8 mouse cellular contexts compared by ENCODE assay signal in the genomic region with DNA sequence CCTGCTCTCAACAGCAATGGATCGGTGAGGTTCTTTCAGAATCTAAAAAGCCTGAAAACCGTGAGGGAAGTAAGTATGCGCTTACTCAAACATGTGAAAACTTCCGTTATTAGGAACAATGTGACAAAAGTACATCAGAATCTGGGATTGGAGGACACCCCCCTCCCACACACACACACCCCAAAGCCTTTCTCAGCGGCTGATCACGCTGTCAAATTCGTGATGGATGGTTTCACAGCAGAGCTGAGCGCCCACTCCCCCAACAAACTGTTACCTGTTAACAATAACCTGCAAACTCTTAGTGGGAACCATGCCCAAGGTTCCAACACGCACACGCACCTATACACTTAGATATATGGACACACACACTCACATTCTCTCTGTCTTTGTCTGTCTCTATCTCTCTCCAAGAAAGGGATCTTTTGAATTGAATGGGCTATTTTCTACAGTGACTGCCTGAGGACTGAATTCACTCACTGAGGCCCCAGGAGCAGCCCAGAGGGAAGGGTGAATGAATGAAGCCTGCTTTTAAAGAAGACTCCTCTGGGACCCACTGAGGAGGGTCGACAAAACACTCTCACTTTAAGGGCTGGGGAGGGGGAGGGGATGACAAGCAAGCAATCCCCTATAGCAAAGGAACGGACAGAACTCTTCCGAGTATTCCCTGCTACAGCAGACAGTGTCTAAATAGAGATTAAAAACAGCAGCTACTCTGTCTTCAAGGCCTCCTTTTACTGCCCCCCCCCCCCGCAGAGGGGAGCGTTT. TPM values are rescaled to one million over a fixed set of nuclear protein-coding genes. Genes with fewer than 3 reads are reported as not detected.
DNase-seq lines count a peak whose midpoint lies in the region; ATAC-seq and TF ChIP-seq lines count a peak whose summit lies in the region.

No protein-coding gene starts in this region.

- peak overlapping the region; percentile 89 for H3K4me2 ChIP-seq in kidney, embryonic 15.5 days
- H3K4me2 ChIP-seq in embryonic facial prominence, embryonic 11.5 days (ENCODE audit: low read depth, low read length): peak overlapping the region; percentile 89
- H3K4me2 ChIP-seq in intestine, postnatal 0 days (replicated peaks; ENCODE audit: low read depth): peak overlapping the region; percentile 74
- H3K4me2 ChIP-seq in neural tube, embryonic 12.5 days (replicated peaks): peak overlapping the region; percentile 71

- TF ChIP-seq CTCF in intestine, postnatal 0 days (IDR thresholded peaks at IDR 0.05; ENCODE audit: low read depth): no peak

- H3K27ac ChIP-seq in kidney, embryonic 15.5 days: 0 out of 2 replicates have a peak overlapping the region, but pooled peaks have one; percentile 94
- no peak overlapping the region for H3K27ac ChIP-seq in embryonic facial prominence, embryonic 11.5 days (replicated peaks; ENCODE audit: low read depth, low read length)
- no peak overlapping the region for H3K27ac ChIP-seq in intestine, postnatal 0 days (ENCODE audit: low read depth, low read length)
- H3K27ac ChIP-seq in neural tube, embryonic 12.5 days: no peak overlapping the region

- DNase-seq in kidney, postnatal 4 days: no peak
- peak; percentile 19 for DNase-seq in embryonic facial prominence, embryonic 11.5 days (ENCODE audit: low spot score)
- DNase-seq in thymus, postnatal 10 days (ENCODE audit: low spot score in 2 of 2): no peak
- DNase-seq in cerebellum, adult 18-20 months: no peak
- no peak for DNase-seq in spleen, postnatal 10 days (ENCODE audit: low spot score in 2 of 2)

- H3K9me3 ChIP-seq in kidney, embryonic 15.5 days (replicated peaks): no peaks in the 10 kb centered on the region
- no peaks in the 10 kb centered on the region for H3K9me3 ChIP-seq in embryonic facial prominence, embryonic 11.5 days (replicated peaks; ENCODE audit: control insufficient read depth, low read length)
- no peaks in the 10 kb centered on the region for H3K9me3 ChIP-seq in intestine, postnatal 0 days (ENCODE audit: control insufficient read depth)
- H3K9me3 ChIP-seq in neural tube, embryonic 12.5 days: no peaks in the 10 kb centered on the region

- no peak for ATAC-seq in kidney, embryonic 15.5 days (replicated peaks; ENCODE audit: low FRiP score)
- no peak for ATAC-seq in embryonic facial prominence, embryonic 11.5 days (replicated peaks; ENCODE audit: insufficient number of reproducible peaks, low FRiP score, low TSS enrichment, low read depth)
- ATAC-seq in intestine, postnatal 0 days: no peak
- ATAC-seq in neural tube, embryonic 12.5 days (ENCODE audit: low FRiP score, low read depth): no peak

- 11% methylated on average over 15 of the region's 15 CpGs for WGBS in kidney, embryonic 15.5 days
- WGBS in embryonic facial prominence, embryonic 11.5 days: 9% methylated on average over 15 of the region's 15 CpGs
- WGBS in intestine, postnatal 0 days: 25% methylated on average over 15 of the region's 15 CpGs
- WGBS in neural tube, embryonic 12.5 days: 2% methylated on average over 15 of the region's 15 CpGs

- H3K36me3 ChIP-seq in kidney, embryonic 15.5 days: peaks cover 35% of the 10 kb centered on the region
- peaks cover 10% of the 10 kb centered on the region for H3K36me3 ChIP-seq in embryonic facial prominence, embryonic 11.5 days (replicated peaks; ENCODE audit: control insufficient read depth, insufficient read depth, low read depth, low read length)
- peaks cover 22% of the 10 kb centered on the region for H3K36me3 ChIP-seq in intestine, postnatal 0 days (ENCODE audit: control insufficient read depth, insufficient read depth)
- H3K36me3 ChIP-seq in neural tube, embryonic 12.5 days: peaks cover 34% of the 10 kb centered on the region

- peak overlapping the region; percentile 86 for H3K4me3 ChIP-seq in kidney, embryonic 15.5 days (replicated peaks)
- peak overlapping the region; percentile 89 for H3K4me3 ChIP-seq in embryonic facial prominence, embryonic 11.5 days (ENCODE audit: low read depth, low read length)
- H3K4me3 ChIP-seq in intestine, postnatal 0 days (ENCODE audit: low read depth, low read length): peak overlapping the region; percentile 79
- peak overlapping the region; percentile 83 for H3K4me3 ChIP-seq in neural tube, embryonic 12.5 days

- peaks cover 42% of the 10 kb centered on the region for H3K4me1 ChIP-seq in kidney, embryonic 15.5 days
- H3K4me1 ChIP-seq in embryonic facial prominence, embryonic 11.5 days (ENCODE audit: control insufficient read depth, insufficient read depth, low read length): peaks cover 5% of the 10 kb centered on the region; the same call in 1 of the 2 replicates
- H3K4me1 ChIP-seq in intestine, postnatal 0 days (replicated peaks; ENCODE audit: control insufficient read depth, insufficient read depth, low read length): peaks cover 13% of the 10 kb centered on the region
- H3K4me1 ChIP-seq in neural tube, embryonic 12.5 days: peaks cover 39% of the 10 kb centered on the region

- H3K9ac ChIP-seq in kidney, embryonic 15.5 days: peak overlapping the region; percentile 87
- peak overlapping the region; percentile 84 for H3K9ac ChIP-seq in embryonic facial prominence, embryonic 11.5 days (replicated peaks; ENCODE audit: low read length)
- peak overlapping the region; percentile 66; the same call in 1 of the 2 replicates for H3K9ac ChIP-seq in intestine, postnatal 0 days (ENCODE audit: low read depth, low read length)
- H3K9ac ChIP-seq in neural tube, embryonic 12.5 days: peak overlapping the region; percentile 89

- no peaks in the 10 kb centered on the region for H3K27me3 ChIP-seq in kidney, embryonic 15.5 days
- H3K27me3 ChIP-seq in embryonic facial prominence, embryonic 11.5 days (ENCODE audit: control insufficient read depth, insufficient read depth, low read length): no peaks in the 10 kb centered on the region
- no peaks in the 10 kb centered on the region for H3K27me3 ChIP-seq in intestine, postnatal 0 days (replicated peaks; ENCODE audit: control insufficient read depth, insufficient read depth, low read length)
- H3K27me3 ChIP-seq in neural tube, embryonic 12.5 days (replicated peaks): no peaks in the 10 kb centered on the region

RNA-seq across cellular contexts. Expression of gene Acly, which starts 1.6 kb away (rescaled TPM):
- polyA plus RNA-seq in kidney, embryonic 15.5 days (2015; fragmentation: Nextera tagmentation; extraction: Ambion mirVana): 151 and 175 TPM in 2 replicates
- 200 and 210 TPM in 2 replicates for polyA plus RNA-seq in embryonic facial prominence, embryonic 11.5 days (2014; fragmentation: Nextera tagmentation; extraction: Ambion mirVana)
- polyA plus RNA-seq in intestine, postnatal 0 days (2015; fragmentation: Nextera tagmentation; extraction: Ambion mirVana): 29.3 and 29.5 TPM in 2 replicates
- polyA plus RNA-seq in neural tube, embryonic 12.5 days (2016; fragmentation: Nextera tagmentation; extraction: Ambion mirVana): 356 and 377 TPM in 2 replicates

RNA-seq across cellular contexts. Expression of gene Ttc25, which starts 19.2 kb away (rescaled TPM):
- 0.99 and 1.1 TPM in 2 replicates for polyA plus RNA-seq in kidney, embryonic 15.5 days (2015; fragmentation: Nextera tagmentation; extraction: Ambion mirVana)
- polyA plus RNA-seq in embryonic facial prominence, embryonic 11.5 days (2014; fragmentation: Nextera tagmentation; extraction: Ambion mirVana): 0.79 and 1.4 TPM in 2 replicates
- polyA plus RNA-seq in intestine, postnatal 0 days (2015; fragmentation: Nextera tagmentation; extraction: Ambion mirVana): 0.18 and 0.22 TPM in 2 replicates
- 1.5 and 1.6 TPM in 2 replicates for polyA plus RNA-seq in neural tube, embryonic 12.5 days (2016; fragmentation: Nextera tagmentation; extraction: Ambion mirVana)

RNA-seq across cellular contexts. Expression of gene Cnp, which starts 48.5 kb away (rescaled TPM):
- polyA plus RNA-seq in kidney, embryonic 15.5 days (2015; fragmentation: Nextera tagmentation; extraction: Ambion mirVana): 25.3 and 29.6 TPM in 2 replicates
- polyA plus RNA-seq in embryonic facial prominence, embryonic 11.5 days (2014; fragmentation: Nextera tagmentation; extraction: Ambion mirVana): 20.0 and 23.6 TPM in 2 replicates
- 15.6 and 16.3 TPM in 2 replicates for polyA plus RNA-seq in intestine, postnatal 0 days (2015; fragmentation: Nextera tagmentation; extraction: Ambion mirVana)
- polyA plus RNA-seq in neural tube, embryonic 12.5 days (2016; fragmentation: Nextera tagmentation; extraction: Ambion mirVana): 33.2 and 33.6 TPM in 2 replicates

RNA-seq across cellular contexts. Expression of gene Klhl11, which starts 53.7 kb away (rescaled TPM):
- 8.4 and 10.0 TPM in 2 replicates for polyA plus RNA-seq in kidney, embryonic 15.5 days (2015; fragmentation: Nextera tagmentation; extraction: Ambion mirVana)
- polyA plus RNA-seq in embryonic facial prominence, embryonic 11.5 days (2014; fragmentation: Nextera tagmentation; extraction: Ambion mirVana): 13.1 and 13.2 TPM in 2 replicates
- 1.8 and 1.9 TPM in 2 replicates for polyA plus RNA-seq in intestine, postnatal 0 days (2015; fragmentation: Nextera tagmentation; extraction: Ambion mirVana)
- polyA plus RNA-seq in neural tube, embryonic 12.5 days (2016; fragmentation: Nextera tagmentation; extraction: Ambion mirVana): 12.3 and 12.4 TPM in 2 replicates
